Mouse (Mus musculus) right cerebral cortex, postnatal 36 days (tissue): ENCODE measurements around the gene Gm11042.

Source experiments
- DNase-seq, 2 experiments: peaks; one replicate each; pipeline ENCODE4 v3.0.0; 2022; ENCODE audit warnings: low spot score in 2 of 2, mixed read lengths in 1 of 2

Gene Gm11042

DNA sequence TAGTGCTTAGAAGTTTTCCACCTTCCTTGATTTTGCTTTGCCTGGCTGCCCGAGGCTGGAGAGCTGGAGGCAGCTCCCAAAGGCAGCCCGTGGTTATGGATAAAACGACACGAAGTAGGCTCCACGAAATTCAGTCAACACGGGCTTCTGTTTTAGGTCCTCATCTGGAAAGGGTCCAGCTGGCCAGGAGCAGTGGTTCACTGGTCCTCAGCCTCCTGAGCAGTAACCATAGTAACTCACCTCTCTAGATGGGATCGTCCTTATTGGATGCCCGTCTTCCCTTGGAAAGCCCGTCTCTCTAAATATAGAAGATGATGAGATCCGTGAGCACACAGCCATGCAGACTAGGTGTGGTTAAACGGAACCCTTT lies 31.5 kb downstream of the Gm11042 start:
- peak; percentile 57 to 64 for DNase-seq

DNA sequence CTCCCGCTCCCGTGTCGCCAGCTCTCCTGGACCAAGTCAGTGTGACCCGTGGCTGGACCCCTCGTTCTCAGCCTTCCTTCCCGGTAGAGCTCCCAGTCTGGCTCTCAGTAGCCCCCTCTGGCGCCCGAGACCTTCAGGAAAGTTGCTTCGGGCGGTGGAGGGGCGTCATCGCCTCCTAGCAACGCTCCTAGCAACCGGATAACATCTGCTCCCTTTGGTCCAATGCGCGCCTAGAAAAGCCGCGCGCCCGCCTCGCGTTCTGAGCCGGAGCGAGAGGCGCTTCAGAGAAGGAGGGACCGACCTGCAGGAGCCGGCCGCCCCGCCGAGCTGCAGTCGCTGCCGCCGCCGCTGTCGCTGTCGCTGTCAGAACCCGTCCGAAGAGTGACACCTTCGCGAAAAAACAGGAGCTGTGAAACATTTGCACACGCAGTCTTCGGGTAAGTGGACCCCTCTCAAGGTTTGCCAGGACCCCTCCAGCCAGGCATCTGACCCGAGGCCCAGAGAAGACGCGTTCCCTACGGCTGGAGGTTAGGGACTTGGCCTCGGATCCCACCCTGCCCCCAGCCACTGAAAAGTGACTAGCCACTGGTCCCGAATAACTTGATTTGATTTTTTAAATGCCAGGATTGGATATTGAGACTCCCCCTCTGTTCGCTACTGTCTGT lies 32.0 kb downstream of the Gm11042 start:
- DNase-seq = peak; percentile 94 to 95

DNA sequence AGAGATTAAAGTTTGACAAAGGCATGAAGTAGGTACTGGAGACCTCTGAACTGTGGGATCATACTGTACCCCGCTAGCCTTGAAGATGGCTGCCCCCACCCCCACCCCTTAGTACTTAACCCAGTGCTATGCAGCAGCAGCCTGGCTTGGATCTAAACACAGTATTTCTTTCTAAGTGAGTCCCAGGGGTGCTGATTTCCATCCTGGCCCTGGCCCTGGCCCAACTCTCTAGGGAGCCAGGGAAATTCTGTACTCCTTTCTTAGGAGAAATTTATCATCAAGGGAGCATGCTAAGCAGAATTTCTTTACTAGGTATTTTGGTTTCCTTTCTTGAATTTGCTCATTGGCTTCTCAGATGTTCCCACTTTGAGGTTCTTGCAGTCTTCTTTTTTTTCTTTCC lies 33.3 kb downstream of the Gm11042 start:
- DNase-seq = no peak

DNA sequence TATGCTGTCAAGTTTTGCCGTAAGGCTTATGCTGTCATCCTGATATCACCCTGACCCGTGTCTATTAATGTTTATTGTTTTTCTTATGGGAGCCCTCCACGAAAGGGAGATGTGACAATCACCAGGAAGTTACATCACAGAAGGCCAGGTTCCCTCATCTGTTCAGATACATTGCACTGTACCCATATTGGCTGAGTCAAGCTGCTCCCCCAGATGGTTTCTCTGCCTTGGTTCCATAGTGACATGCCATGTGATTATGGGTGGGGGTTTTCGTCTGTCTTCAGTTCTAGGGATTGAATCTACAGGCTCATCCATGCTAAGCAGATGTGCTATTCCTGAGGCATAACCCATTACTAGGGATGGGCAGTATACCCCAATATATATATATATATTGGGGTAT lies 34.8 kb downstream of the Gm11042 start:
- DNase-seq = no peak

DNA sequence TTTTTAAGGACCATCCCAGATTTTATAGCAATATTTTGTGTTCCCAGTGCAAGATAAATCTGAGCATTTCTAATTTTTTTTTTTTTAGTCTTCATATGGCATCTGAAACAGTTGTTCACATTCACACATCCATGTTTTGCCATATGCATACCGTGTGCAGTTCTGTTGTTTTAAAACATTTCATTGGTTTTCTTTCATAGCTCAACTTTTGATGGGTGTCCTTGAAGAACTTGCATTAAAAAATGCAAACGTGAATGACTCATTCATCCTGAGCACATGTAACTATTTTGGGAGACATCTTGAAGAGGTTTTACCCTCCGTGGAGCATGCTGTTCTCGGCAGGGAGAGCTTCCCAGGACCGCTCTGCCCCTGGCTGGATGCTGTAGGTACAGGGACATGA lies 38.9 kb downstream of the Gm11042 start:
- no peak for DNase-seq

DNA sequence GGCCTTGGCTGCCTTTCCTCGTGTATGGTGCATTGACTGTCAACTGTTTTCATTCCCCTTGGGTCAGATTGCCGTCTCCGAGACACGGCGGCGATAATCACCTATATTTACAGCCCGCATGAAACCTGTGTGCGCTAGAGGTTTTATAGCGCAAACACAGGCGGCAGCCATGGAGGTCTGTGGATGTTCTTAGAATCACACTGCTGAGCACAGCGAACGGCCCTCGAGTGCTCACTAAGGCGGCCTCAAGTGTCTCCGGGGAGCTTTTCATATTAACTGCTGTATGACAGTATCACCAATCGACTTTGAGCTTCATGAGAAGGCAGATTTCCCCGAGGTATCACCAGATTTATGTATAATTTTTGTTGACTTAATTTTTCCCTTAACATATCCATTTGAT lies 43.6 kb downstream of the Gm11042 start:
- DNase-seq = no peak

DNA sequence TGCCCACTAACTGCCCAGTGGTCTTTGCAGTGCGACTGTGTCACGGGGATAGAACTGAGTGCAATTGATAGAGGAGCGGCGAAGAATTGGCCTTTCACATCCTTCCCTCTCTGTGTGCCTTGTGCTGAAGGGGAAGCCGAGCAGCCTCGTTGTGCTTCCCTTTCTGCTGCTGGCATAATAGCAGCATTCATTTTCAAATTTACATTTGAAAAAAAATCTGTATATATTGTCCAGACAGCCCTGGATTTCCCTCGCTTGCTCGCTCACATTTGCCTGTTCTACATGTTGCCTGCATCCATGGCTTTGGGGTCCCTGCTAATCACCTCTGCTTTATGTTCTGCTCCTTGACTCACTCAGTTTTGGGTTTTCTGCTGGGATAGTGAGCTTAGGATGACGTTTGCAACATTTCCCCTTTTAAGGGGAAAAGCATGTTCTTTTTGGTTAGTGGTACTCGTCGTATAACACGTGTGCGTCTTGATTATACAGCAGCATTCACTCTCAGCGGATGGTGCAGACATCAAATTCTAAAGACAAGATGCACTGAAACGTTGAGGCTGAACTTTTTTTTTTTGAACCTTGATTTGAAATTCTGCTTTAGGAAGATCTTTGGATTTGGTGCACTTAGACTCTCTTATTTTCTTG lies 47.4 kb downstream of the Gm11042 start:
- no peak for DNase-seq

DNA sequence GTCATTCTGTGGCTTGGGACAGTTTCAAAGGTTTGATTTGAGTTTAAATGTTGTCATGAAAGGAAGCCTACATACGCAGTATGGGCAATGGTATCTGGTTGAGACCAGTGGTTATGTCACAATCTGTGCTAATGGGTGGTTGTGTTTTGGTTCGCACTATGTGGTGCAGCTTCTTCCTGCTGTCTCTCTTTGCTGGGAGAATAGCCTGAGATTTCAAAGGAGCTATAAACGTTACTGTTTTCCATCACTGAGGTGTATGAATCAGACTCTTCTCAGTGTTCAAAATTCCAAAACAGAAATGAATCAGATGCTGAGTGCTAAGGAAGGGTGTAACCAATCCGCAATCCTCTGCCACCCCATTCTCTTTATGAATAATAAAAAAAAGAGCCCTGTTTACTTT lies 49.1 kb downstream of the Gm11042 start:
- DNase-seq = no peak
